Mouse (Mus musculus) MEL (cell line): ENCODE results near the gene Klhdc2. TPM values are rescaled to one million over a fixed set of nuclear protein-coding genes. Genes with fewer than 3 reads are reported as not detected.
A peak's percentile ranks its signal among the peaks of the same experiment; 100 is the strongest.

Experiments used
- DNase-seq: peaks from one replicate; pipeline ENCODE4 v3.0.0; 2011; ENCODE audit warnings: low read depth, low spot score
- H3K27ac ChIP-seq: 2 replicates; pipeline ENCODE4 v1.5.1; 2012; ENCODE audit warnings: low read depth, mild to moderate bottlenecking, control low read depth, low read length, moderate library complexity; ENCODE audit not compliant: control insufficient read depth
- H3K27me3 ChIP-seq, 2 experiments: fragments of 150-350 bp in 1 of 2; sonication (generic) in 1 of 2; 2 replicates each; pipeline ENCODE4 v1.6.1; 2012; ENCODE audit warnings: low read length in 2 of 2, mild to moderate bottlenecking in 2 of 2, improper control_type of control experiment in 1 of 2, moderate library complexity in 1 of 2; ENCODE audit not compliant: insufficient read depth in 2 of 2, control insufficient read depth in 1 of 2
- H3K36me3 ChIP-seq, 2 experiments: 2 replicates each; pipeline ENCODE4 v1.6.1; 2012 to 2014; ENCODE audit warnings: low read length in 2 of 2, improper control_type of control experiment in 1 of 2, inconsistent platforms in 1 of 2, mild to moderate bottlenecking in 1 of 2; ENCODE audit not compliant: insufficient read depth in 2 of 2, control insufficient read depth in 1 of 2
- H3K4me1 ChIP-seq, 2 experiments: fragments of 150-350 bp in 1 of 2; sonication (generic) in 1 of 2; 2 replicates each; pipeline ENCODE4 v1.6.1; 2012; ENCODE audit warnings: low read length in 2 of 2, improper control_type of control experiment in 1 of 2, mild to moderate bottlenecking in 1 of 2; ENCODE audit not compliant: insufficient read depth in 2 of 2, control insufficient read depth in 1 of 2
- H3K4me3 ChIP-seq, 2 experiments: fragments of 150-350 bp in 1 of 2; sonication (generic) in 1 of 2; 2 replicates each; pipeline ENCODE4 v1.5.1; 2012; ENCODE audit warnings: low read depth in 2 of 2, low read length in 2 of 2, mild to moderate bottlenecking in 2 of 2, moderate library complexity in 2 of 2, control low read depth in 1 of 2, improper control_type of control experiment in 1 of 2; ENCODE audit not compliant: control insufficient read depth in 1 of 2, insufficient read depth in 1 of 2
- H3K79me2 ChIP-seq: 2 replicates; pipeline ENCODE4 v1.6.1; 2012; ENCODE audit warnings: mild to moderate bottlenecking, low read length, moderate library complexity; ENCODE audit not compliant: control insufficient read depth, poor library complexity, insufficient read depth
- H3K9ac ChIP-seq: 2 replicates; pipeline ENCODE4 v1.6.1; 2012; ENCODE audit warnings: low read depth, mild to moderate bottlenecking, control low read depth, low read length, moderate library complexity; ENCODE audit not compliant: control insufficient read depth, poor library complexity, severe bottlenecking
- H3K9me3 ChIP-seq: fragments of 150-350 bp; sonication (generic); replicated peaks from 2 replicates; pipeline ENCODE4 v1.6.1; 2012; ENCODE audit warnings: mild to moderate bottlenecking, low read length, improper control_type of control experiment, moderate library complexity; ENCODE audit not compliant: insufficient read depth
- BHLHE40 ChIP-seq: IDR thresholded peaks from 2 replicates; pipeline ENCODE4 v1.6.1; 2012; ENCODE audit warnings: low read depth, mild to moderate bottlenecking, inconsistent platforms, low read length, improper control_type of control experiment, borderline replicate concordance
- CTCF ChIP-seq, 3 experiments: IDR thresholded peaks in 2 of 3; conservative IDR thresholded peaks in 1 of 3; 2 replicates each; pipeline ENCODE4 v1.5.1; 2011 to 2012; ENCODE audit warnings: low read length in 3 of 3, low read depth in 2 of 3, mild to moderate bottlenecking in 2 of 3, improper control_type of control experiment in 1 of 3, inconsistent platforms in 1 of 3, mixed read lengths in 1 of 3, moderate library complexity in 1 of 3; ENCODE audit not compliant: control insufficient read depth in 1 of 3, insufficient read depth in 1 of 3, poor library complexity in 1 of 3, severe bottlenecking in 1 of 3
- EP300 ChIP-seq, 2 experiments: IDR thresholded peaks; 2 replicates each; pipeline ENCODE4 v1.6.1; 2011; ENCODE audit warnings: improper control_type of control experiment in 2 of 2, low read length in 2 of 2, low read depth in 1 of 2, mild to moderate bottlenecking in 1 of 2
- ETS1 ChIP-seq: IDR thresholded peaks from 2 replicates; pipeline ENCODE4 v1.6.1; 2012; ENCODE audit warnings: low read depth, mild to moderate bottlenecking, inconsistent platforms, low read length, improper control_type of control experiment, moderate library complexity
- GATA1 ChIP-seq: IDR thresholded peaks from 2 replicates; pipeline ENCODE4 v1.6.1; 2011; ENCODE audit warnings: low read depth, low read length, improper control_type of control experiment
- HCFC1 ChIP-seq: IDR thresholded peaks from 2 replicates; pipeline ENCODE4 v1.6.1; 2012; ENCODE audit warnings: low read depth, mild to moderate bottlenecking, inconsistent platforms, low read length, improper control_type of control experiment, moderate library complexity
- MAX ChIP-seq: IDR thresholded peaks from 2 replicates; pipeline ENCODE4 v1.6.1; 2011; ENCODE audit warnings: low read length, improper control_type of control experiment
- MEF2A ChIP-seq: IDR thresholded peaks from 2 replicates; pipeline ENCODE4 v1.6.1; 2014; ENCODE audit warnings: low read depth, mild to moderate bottlenecking, inconsistent platforms, low read length, improper control_type of control experiment; ENCODE audit not compliant: poor library complexity, insufficient replicate concordance, severe bottlenecking; ENCODE audit errors: extremely low read depth
- MYB ChIP-seq: IDR thresholded peaks from 2 replicates; pipeline ENCODE4 v1.6.1; 2011; ENCODE audit warnings: mild to moderate bottlenecking, low read depth, low read length, improper control_type of control experiment
- MYC ChIP-seq: IDR thresholded peaks from 2 replicates; pipeline ENCODE4 v1.6.1; 2011; ENCODE audit warnings: low read depth, mild to moderate bottlenecking, low read length, improper control_type of control experiment, moderate library complexity
- NELFE ChIP-seq: IDR thresholded peaks from 2 replicates; pipeline ENCODE4 v1.6.1; 2011; ENCODE audit warnings: low read depth, low read length, improper control_type of control experiment
- NRF1 ChIP-seq: IDR thresholded peaks from 2 replicates; pipeline ENCODE4 v1.6.1; 2014; ENCODE audit warnings: low read depth, mild to moderate bottlenecking, inconsistent platforms, low read length, improper control_type of control experiment, moderate library complexity; ENCODE audit not compliant: poor library complexity, insufficient read depth, severe bottlenecking
- POLR2A ChIP-seq, 2 experiments: IDR thresholded peaks; 2 replicates each; pipeline ENCODE4 v1.6.1; 2011 to 2012; ENCODE audit warnings: low read length in 2 of 2, mild to moderate bottlenecking in 2 of 2, control low read depth in 1 of 2, improper control_type of control experiment in 1 of 2, low read depth in 1 of 2, moderate library complexity in 1 of 2; ENCODE audit not compliant: control insufficient read depth in 1 of 2, insufficient read depth in 1 of 2, poor library complexity in 1 of 2
- POLR2AphosphoS2 ChIP-seq: IDR thresholded peaks from 2 replicates; pipeline ENCODE4 v1.6.1; 2011; ENCODE audit warnings: low read length, improper control_type of control experiment
- POLR2AphosphoS5 ChIP-seq: IDR thresholded peaks from 2 replicates; pipeline ENCODE4 v1.6.1; 2012; ENCODE audit warnings: low read depth, borderline replicate concordance, mild to moderate bottlenecking, inconsistent platforms, low read length, moderate library complexity, mixed read lengths
- RAD21 ChIP-seq: IDR thresholded peaks from 2 replicates; pipeline ENCODE4 v1.6.1; 2011; ENCODE audit warnings: mild to moderate bottlenecking, low read depth, low read length, improper control_type of control experiment
- SIN3A ChIP-seq: IDR thresholded peaks from 2 replicates; pipeline ENCODE4 v1.6.1; 2012; ENCODE audit warnings: low read length, improper control_type of control experiment, inconsistent platforms
- SMC3 ChIP-seq: IDR thresholded peaks from 2 replicates; pipeline ENCODE4 v1.6.1; 2011; ENCODE audit warnings: low read depth, low read length, improper control_type of control experiment
- TAL1 ChIP-seq: IDR thresholded peaks from 2 replicates; pipeline ENCODE4 v1.6.1; 2012; ENCODE audit warnings: mild to moderate bottlenecking, inconsistent platforms, low read length, moderate library complexity, mixed read lengths
- TBP ChIP-seq: IDR thresholded peaks from 2 replicates; pipeline ENCODE4 v1.8.0; 2011; ENCODE audit warnings: low read depth, low read length, improper control_type of control experiment
- UBTF ChIP-seq: IDR thresholded peaks from 2 replicates; pipeline ENCODE4 v1.6.1; 2012; ENCODE audit warnings: low read depth, mild to moderate bottlenecking, inconsistent platforms, low read length, improper control_type of control experiment, moderate library complexity, borderline replicate concordance; ENCODE audit not compliant: insufficient read depth
- USF1 ChIP-seq: IDR thresholded peaks from 2 replicates; pipeline ENCODE4 v1.6.1; 2014; ENCODE audit warnings: low read depth, mild to moderate bottlenecking, inconsistent platforms, low read length, improper control_type of control experiment, moderate library complexity
- ZC3H11A ChIP-seq: IDR thresholded peaks from 2 replicates; pipeline ENCODE4 v1.6.1; 2012; ENCODE audit warnings: low read depth, mild to moderate bottlenecking, inconsistent platforms, low read length, improper control_type of control experiment
- ZKSCAN1 ChIP-seq: IDR thresholded peaks from 2 replicates; pipeline ENCODE4 v1.6.1; 2012; ENCODE audit warnings: low read depth, mild to moderate bottlenecking, inconsistent platforms, low read length, improper control_type of control experiment, moderate library complexity
- ZMIZ1 ChIP-seq: IDR thresholded peaks from 2 replicates; pipeline ENCODE4 v1.6.1; 2012; ENCODE audit warnings: low read depth, mild to moderate bottlenecking, inconsistent platforms, low read length, improper control_type of control experiment, moderate library complexity
- ZNF384 ChIP-seq: IDR thresholded peaks from 2 replicates; pipeline ENCODE4 v1.6.1; 2012; ENCODE audit warnings: low read depth, mild to moderate bottlenecking, inconsistent platforms, low read length, improper control_type of control experiment
- polyA plus RNA-seq, 2 experiments: library from polyadenylated mRNA; stranded (reverse) in 1 of 2; unstranded in 1 of 2; fragments of >175 nt in 1 of 2; fragments of >200 nt in 1 of 2; gene quantifications; 2 replicates each; pipeline versions ENCODE4 v1.2.1 to v1.2.4; 2012; ENCODE audit warnings: low replicate concordance in 2 of 2, low read depth in 1 of 2; ENCODE audit not compliant: insufficient read length in 2 of 2, insufficient read depth in 1 of 2, missing spikeins in 1 of 2
- total RNA-seq: library from RNA; depleted of rRNA; stranded (reverse); fragments of 300-350 nt; gene quantifications from 2 replicates; pipeline ENCODE4 v1.2.3, GENCODE M21; 2012

The Klhdc2 gene
- total and polyA plus RNA-seq, 3 experiments: 48.5 to 154 (median 51.7) TPM

- Histone ChIP-seq H3K4me3 (no peak overlapping the region), H3K36me3 (peaks cover 2 to 15% of the 10 kb centered on the region in 2 experiments), H3K27ac (no peak overlapping the region), H3K79me2 (peaks cover 18% of the 10 kb centered on the region), H3K4me1 (peaks cover 8 to 23% of the 10 kb centered on the region in 2 experiments; a peak in 3 of 4 replicates), H3K9me3 (no peaks in the 10 kb centered on the region), H3K27me3 (no peaks in the 10 kb centered on the region), H3K9ac (no peak overlapping the region)
- TF ChIP-seq MYB (no peak), MYC (no peak), ZC3H11A (no peak)
- peak; percentile 16 for DNase-seq
These were observed 1.8 kb downstream of the Klhdc2 start for GRCm38 (mm10) chr12:69298281-69298680.

- Histone ChIP-seq H3K27me3 (no peaks in the 10 kb centered on the region), H3K4me3 (no peak overlapping the region), H3K9ac (no peak overlapping the region), H3K27ac (no peak overlapping the region), H3K4me1 (peaks cover 8 to 16% of the 10 kb centered on the region in 2 experiments; a peak in 3 of 4 replicates), H3K36me3 (peaks cover 5 to 13% of the 10 kb centered on the region in 2 experiments), H3K79me2 (peaks cover 18% of the 10 kb centered on the region), H3K9me3 (no peaks in the 10 kb centered on the region)
- no peak for DNase-seq
- TF ChIP-seq NELFE (no peak), USF1 (no peak), MAX (no peak), HCFC1 (no peak), POLR2A (IDR thresholded peaks at IDR 0.05; ENCODE audit: control insufficient read depth in 1 of 2, insufficient read depth in 1 of 2, low read depth in 1 of 2, low read length in 2 of 2, poor library complexity in 1 of 2) (no peak), SIN3A (no peak), ZMIZ1 (no peak), CTCF (IDR thresholded peaks at IDR 0.05 in 2 of 3, conservative IDR thresholded peaks at IDR 0.05 in 1 of 3; ENCODE audit: control insufficient read depth in 1 of 3, insufficient read depth in 1 of 3, low read depth in 2 of 3, low read length in 3 of 3, poor library complexity in 1 of 3, severe bottlenecking in 1 of 3) (no peak), ZC3H11A (no peak), POLR2AphosphoS5 (no peak), TAL1 (no peak), POLR2AphosphoS2 (no peak), ZKSCAN1 (no peak), TBP (no peak)
These were observed 2.8 kb downstream of the Klhdc2 start for GRCm38 (mm10) chr12:69299231-69299630.

- DNase-seq: no peak
- no peak overlapping the region for H3K9ac ChIP-seq
- peaks cover 18% of the 10 kb centered on the region for H3K79me2 ChIP-seq
- no peaks in the 10 kb centered on the region for H3K9me3 ChIP-seq
- peaks cover 9 to 10% of the 10 kb centered on the region in 2 experiments for H3K36me3 ChIP-seq
- peaks cover 8 to 13% of the 10 kb centered on the region in 2 experiments; a peak in 3 of 4 replicates for H3K4me1 ChIP-seq
- no peaks in the 10 kb centered on the region for H3K27me3 ChIP-seq
- no peak overlapping the region for H3K4me3 ChIP-seq
- no peak overlapping the region for H3K27ac ChIP-seq
- TF ChIP-seq TAL1: no peak
- TF ChIP-seq POLR2AphosphoS2: no peak
- TF ChIP-seq EP300 (IDR thresholded peaks at IDR 0.05; ENCODE audit: low read depth in 1 of 2, low read length in 2 of 2): no peak
- no peak for TF ChIP-seq MYB
- no peak for TF ChIP-seq NRF1
- no peak for TF ChIP-seq ZNF384
- TF ChIP-seq MYC: no peak
- no peak for TF ChIP-seq ETS1
- TF ChIP-seq SMC3: no peak
- no peak for TF ChIP-seq RAD21
- TF ChIP-seq UBTF: no peak
- TF ChIP-seq BHLHE40: no peak
- no peak for TF ChIP-seq GATA1
- no peak for TF ChIP-seq TBP
- TF ChIP-seq MEF2A: no peak
- no peak for TF ChIP-seq NELFE
These were observed 3.4 kb downstream of the Klhdc2 start for GRCm38 (mm10) chr12:69299831-69300230.
